Mouse (Mus musculus) erythroblast, embryonic 14.5 days (primary cell): ENCODE data around the gene Med15. TPM values are rescaled to one million over a fixed set of nuclear protein-coding genes. Genes with fewer than 3 reads are reported as not detected.

Source experiments
- H3K27me3 ChIP-seq: 2 replicates; pipeline ENCODE4 v1.6.1; 2012; ENCODE audit warnings: inconsistent platforms; ENCODE audit not compliant: control insufficient read depth
- H3K36me3 ChIP-seq: 2 replicates; pipeline ENCODE4 v1.6.1; 2012; ENCODE audit warnings: mild to moderate bottlenecking, inconsistent platforms; ENCODE audit not compliant: control insufficient read depth
- H3K4me1 ChIP-seq: 2 replicates; pipeline ENCODE4 v1.6.1; 2012; ENCODE audit warnings: inconsistent platforms; ENCODE audit not compliant: control insufficient read depth
- H3K4me3 ChIP-seq: replicated peaks from 2 replicates; pipeline ENCODE3; 2012; ENCODE audit warnings: moderate library complexity, mild to moderate bottlenecking, inconsistent platforms
- H3K9me3 ChIP-seq: 2 replicates; pipeline ENCODE4 v1.6.1; 2012; ENCODE audit warnings: low read length, inconsistent platforms, mixed read lengths; ENCODE audit not compliant: control insufficient read depth
- GATA1 ChIP-seq: IDR thresholded peaks from 2 replicates; pipeline ENCODE4 v1.6.1; 2012; ENCODE audit warnings: low read length, inconsistent platforms, mixed read lengths
- TAL1 ChIP-seq: IDR thresholded peaks from 3 replicates; pipeline ENCODE4 v1.6.1; 2012; ENCODE audit warnings: low read length, inconsistent platforms, mixed read lengths
- polyA plus RNA-seq: library from polyadenylated mRNA; stranded (reverse); fragments of >175 nt; gene quantifications from 2 replicates; pipeline ENCODE4 v1.2.3, GENCODE M21; 2012

Med15 gene
- polyA plus RNA-seq: 7.7 and 8.2 TPM in 2 replicates

GRCm38 (mm10) chr16:17732841-17733340 is at the start of gene Med15:
Med15 (minus strand) TSS chr16:17732891.
- TF ChIP-seq GATA1: no peak
- TF ChIP-seq TAL1: no peak
- Histone ChIP-seq H3K4me1 (no peaks in the 10 kb centered on the region), H3K36me3 (no peaks in the 10 kb centered on the region), H3K27me3 (peaks cover 44% of the 10 kb centered on the region), H3K4me3 (no peak within 1 kb of the TSS), H3K9me3 (no peaks in the 10 kb centered on the region)

- Histone ChIP-seq H3K4me3 (no peak overlapping the region), H3K9me3 (no peaks in the 10 kb centered on the region), H3K27me3 (no peaks in the 10 kb centered on the region), H3K4me1 (no peaks in the 10 kb centered on the region), H3K36me3 (peaks cover 30% of the 10 kb centered on the region)
- TF ChIP-seq GATA1 (no peak), TAL1 (no peak)
Observed at GRCm38 (mm10) chr16:17779692-17780091, 47.0 kb upstream of the Med15 start.

GRCm38 (mm10) chr16:17778223-17778622 is 45.5 kb upstream of the Med15 start:
- H3K27me3 ChIP-seq: no peaks in the 10 kb centered on the region
- H3K4me1 ChIP-seq: no peaks in the 10 kb centered on the region
- H3K36me3 ChIP-seq: peaks cover 23% of the 10 kb centered on the region
- TF ChIP-seq TAL1: no peak
- no peak for TF ChIP-seq GATA1
- no peak overlapping the region for H3K4me3 ChIP-seq
- no peaks in the 10 kb centered on the region for H3K9me3 ChIP-seq

DNA sequence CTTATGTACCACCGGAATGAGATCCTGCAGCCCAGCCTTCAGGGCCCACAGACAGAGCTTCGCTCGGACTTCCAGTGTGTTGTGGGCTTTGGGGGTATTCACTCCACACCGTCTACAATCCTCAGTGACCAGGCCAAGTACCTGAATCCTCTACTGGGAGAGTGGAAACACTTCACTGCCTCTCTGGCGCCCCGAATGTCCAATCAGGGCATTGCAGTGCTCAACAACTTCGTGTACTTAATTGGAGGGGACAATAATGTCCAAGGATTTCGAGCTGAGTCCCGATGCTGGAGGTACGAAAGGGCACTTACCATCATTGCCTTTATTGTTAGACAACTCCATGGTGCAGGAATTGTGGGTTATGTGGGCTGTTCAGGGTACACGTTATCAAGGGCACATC is 44.1 kb upstream of the Med15 start:
- no peaks in the 10 kb centered on the region for H3K9me3 ChIP-seq
- H3K36me3 ChIP-seq: peaks cover 27% of the 10 kb centered on the region
- H3K4me3 ChIP-seq: no peak overlapping the region
- H3K4me1 ChIP-seq: peaks cover 3% of the 10 kb centered on the region
- H3K27me3 ChIP-seq: no peaks in the 10 kb centered on the region
- no peak for TF ChIP-seq GATA1
- TF ChIP-seq TAL1: no peak

DNA sequence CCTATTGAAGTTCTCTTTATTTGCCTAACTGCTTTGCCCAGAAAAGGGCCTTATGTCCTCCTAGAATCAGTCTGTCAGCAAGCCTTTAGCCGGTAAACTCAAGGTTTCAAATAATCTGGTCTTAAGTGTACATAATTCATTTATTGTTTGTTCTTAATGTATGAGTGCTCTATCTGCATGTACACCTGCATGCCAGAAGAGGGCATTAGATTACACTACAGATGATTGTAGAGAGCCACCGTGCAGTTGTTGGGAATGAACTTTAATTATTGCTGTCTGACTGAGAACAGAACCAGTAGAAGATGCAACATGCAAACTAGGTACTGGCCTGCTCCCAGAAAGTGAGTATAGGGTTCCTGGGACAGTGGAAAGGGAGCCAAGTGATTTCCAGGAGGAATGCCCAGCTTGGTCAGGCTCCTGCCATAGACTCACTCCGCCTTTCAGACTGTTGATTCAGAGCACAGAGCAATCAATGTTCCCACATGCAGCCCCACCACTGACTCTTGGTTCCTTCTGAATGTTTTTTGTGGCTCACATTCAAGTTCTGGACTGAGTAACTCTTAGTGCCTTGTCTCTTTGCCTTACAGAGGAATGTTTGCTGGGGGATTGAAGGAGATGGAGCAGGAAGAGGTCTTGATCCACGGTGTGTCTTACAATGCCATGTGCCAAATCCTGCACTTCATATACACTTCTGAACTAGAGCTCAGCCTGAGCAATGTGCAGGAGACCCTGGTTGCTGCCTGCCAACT is 38.6 kb upstream of the Med15 start:
- H3K36me3 ChIP-seq: peaks cover 17% of the 10 kb centered on the region
- no peaks in the 10 kb centered on the region for H3K9me3 ChIP-seq
- TF ChIP-seq TAL1 (no peak), GATA1 (no peak)
- H3K4me3 ChIP-seq: no peak overlapping the region
- H3K27me3 ChIP-seq: no peaks in the 10 kb centered on the region
- H3K4me1 ChIP-seq: peaks cover 34% of the 10 kb centered on the region

GRCm38 (mm10) chr16:17768834-17769233 is 36.1 kb upstream of the Med15 start:
- Histone ChIP-seq H3K4me3 (peak overlapping the region; percentile 21), H3K27me3 (no peaks in the 10 kb centered on the region), H3K36me3 (peaks cover 19% of the 10 kb centered on the region), H3K4me1 (peaks cover 44% of the 10 kb centered on the region), H3K9me3 (no peaks in the 10 kb centered on the region)
- no peak for TF ChIP-seq TAL1
- TF ChIP-seq GATA1: no peak

DNA sequence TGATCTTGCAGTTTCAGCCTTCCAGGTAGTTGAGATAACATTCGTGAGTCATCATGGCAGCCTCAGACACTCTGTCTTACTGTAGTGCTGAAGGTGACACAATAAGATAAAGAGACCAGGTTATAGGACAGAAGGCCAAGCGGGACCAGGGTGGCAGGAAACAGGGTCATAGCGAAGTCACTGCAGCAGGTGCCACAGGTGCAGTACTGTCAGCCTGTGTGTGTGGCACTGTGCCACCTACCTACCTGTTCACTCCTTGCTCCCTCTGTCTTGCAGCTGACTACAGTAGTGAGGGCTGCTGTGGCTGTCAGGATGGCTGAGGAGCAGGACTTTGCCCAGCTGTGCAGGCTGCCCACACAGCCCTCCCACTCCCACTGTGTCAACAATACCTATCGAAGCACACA is 31.4 kb upstream of the Med15 start:
- TF ChIP-seq GATA1 (no peak), TAL1 (no peak)
- Histone ChIP-seq H3K4me3 (no peak overlapping the region), H3K36me3 (peaks cover 7% of the 10 kb centered on the region; the same call in 1 of the 2 replicates), H3K9me3 (peaks cover 4% of the 10 kb centered on the region; the same call in 1 of the 2 replicates), H3K4me1 (peaks cover 58% of the 10 kb centered on the region), H3K27me3 (peaks cover 17% of the 10 kb centered on the region)

DNA sequence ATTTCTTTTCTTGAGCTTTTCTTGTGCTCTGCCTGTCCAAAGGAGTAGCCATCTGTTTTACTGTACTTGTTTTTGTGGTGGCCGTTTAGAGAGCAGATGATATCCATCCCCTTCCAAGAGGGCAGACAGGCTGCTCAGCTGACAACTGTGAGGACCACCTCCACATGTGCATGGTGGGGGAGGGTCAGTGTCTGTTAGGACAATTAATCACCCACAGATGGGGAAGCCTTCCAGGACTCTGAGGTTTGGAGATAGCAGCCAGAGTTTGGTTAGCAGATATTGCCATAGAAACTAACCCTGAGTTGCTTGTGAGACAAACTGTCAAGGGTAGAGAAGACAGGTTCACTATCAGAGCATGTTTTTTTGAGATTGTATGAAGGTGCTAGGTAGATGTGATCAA is 28.4 kb upstream of the Med15 start:
- H3K4me1 ChIP-seq: peaks cover 48% of the 10 kb centered on the region
- no peak overlapping the region for H3K4me3 ChIP-seq

GRCm38 (mm10) chr16:17760657-17761056 is 28.0 kb upstream of the Med15 start:
- no peak overlapping the region for H3K4me3 ChIP-seq

More for the DNA sequence above, 28.4 kb upstream of the Med15 start:
- no peak for TF ChIP-seq TAL1
- TF ChIP-seq GATA1: no peak
- peaks cover 4% of the 10 kb centered on the region; the same call in 1 of the 2 replicates for H3K9me3 ChIP-seq
- H3K36me3 ChIP-seq: peaks cover 2% of the 10 kb centered on the region; the same call in 1 of the 2 replicates
- peaks cover 37% of the 10 kb centered on the region for H3K27me3 ChIP-seq

More at GRCm38 (mm10) chr16:17760657-17761056, 28.0 kb upstream of the Med15 start:
- Histone ChIP-seq H3K9me3 (peaks cover 4% of the 10 kb centered on the region; the same call in 1 of the 2 replicates), H3K27me3 (peaks cover 37% of the 10 kb centered on the region), H3K36me3 (peaks cover 2% of the 10 kb centered on the region; the same call in 1 of the 2 replicates), H3K4me1 (peaks cover 48% of the 10 kb centered on the region)
- TF ChIP-seq GATA1: no peak
- no peak for TF ChIP-seq TAL1
